Mouse (Mus musculus) thymus, adult 18-20 months (tissue): ENCODE data around the gene Pstk.
"Not testable (repeated sequence)": the region's sequence is repeated elsewhere in the genome, so short reads cannot be mapped to it uniquely, and the experiment has no call there.

Source experiments
- DNase-seq, 2 experiments: peaks; one replicate each; pipeline ENCODE4 v3.0.0; 2022; ENCODE audit warnings: mixed read lengths in 2 of 2

Pstk gene

DNA sequence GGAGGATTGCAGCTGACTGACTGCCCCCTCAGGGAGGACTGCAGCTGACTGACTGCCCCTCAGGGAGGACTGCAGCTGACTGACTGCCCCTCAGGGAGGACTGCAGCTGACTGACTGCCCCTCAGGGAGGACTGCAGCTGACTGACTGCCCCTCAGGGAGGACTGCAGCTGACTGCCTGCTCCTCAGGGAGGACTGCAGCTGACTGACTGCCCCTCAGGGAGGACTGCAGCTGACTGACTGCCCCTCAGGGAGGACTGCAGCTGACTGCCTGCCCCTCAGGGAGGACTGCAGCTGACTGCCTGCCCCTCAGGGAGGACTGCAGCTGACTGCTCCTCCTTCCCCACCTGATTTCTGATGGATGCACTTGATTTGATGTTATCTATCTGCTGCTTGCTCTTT lies 45.8 kb downstream of the Pstk start:
- DNase-seq, result not testable (repeated sequence)

DNA sequence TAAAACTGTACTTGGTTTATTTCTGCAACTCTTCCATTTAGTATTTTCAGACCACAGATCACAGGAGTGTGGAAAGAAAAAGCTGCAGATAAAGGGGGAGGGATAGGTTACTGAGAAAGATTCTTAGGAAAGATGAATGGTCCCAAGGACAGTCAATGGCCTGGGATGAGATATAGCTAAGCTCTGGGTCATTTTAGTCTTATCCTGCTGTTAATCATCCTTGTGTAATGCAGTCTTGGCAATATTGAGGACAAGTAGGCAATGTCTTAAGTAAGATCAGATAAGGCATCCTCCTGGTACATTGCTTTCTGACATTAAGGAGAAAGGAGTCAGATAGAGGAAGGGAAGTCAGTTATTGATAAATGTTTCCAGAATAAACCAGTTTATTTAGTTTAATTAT lies 46.7 kb downstream of the Pstk start:
- DNase-seq, result no peak

DNA sequence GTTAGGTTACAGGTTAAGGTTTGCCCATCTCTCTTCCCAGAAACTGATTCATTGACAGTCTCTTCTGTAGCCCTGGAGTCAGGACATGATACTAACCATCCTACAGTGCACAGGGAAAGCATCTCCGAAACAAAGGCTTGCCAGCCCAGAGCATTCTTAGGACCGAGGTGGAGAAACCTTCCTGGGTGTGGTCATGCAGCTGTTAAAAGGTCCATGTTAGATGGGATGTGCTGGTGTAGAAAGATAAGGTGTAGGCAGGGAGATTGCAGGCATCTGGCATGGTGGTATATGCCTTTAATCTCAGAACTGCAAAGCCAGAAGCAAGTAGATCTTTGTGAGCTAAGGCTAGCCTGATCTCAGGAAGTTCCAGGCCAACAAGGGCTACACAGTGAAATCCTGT lies 54.0 kb downstream of the Pstk start:
- DNase-seq, result no peak

DNA sequence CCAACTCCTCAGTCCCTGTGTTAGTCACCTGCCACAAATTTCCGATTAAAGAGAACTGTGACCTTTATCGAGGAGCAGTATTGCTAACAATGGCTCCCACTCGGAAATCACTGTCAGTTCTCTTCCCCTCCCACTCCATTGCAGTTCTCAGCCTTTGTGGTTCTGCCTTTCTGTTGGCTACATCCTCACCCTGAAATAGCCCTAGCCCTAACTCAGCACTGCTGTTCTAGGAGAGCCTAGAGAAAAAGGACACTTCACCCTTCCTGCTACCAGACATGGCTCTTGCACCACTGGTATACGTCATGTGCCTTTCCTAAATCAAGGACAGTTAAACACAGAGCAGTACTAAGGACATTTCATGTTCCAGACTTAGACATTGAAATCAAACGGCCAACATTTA lies 56.4 kb downstream of the Pstk start:
- DNase-seq, result no peak

DNA sequence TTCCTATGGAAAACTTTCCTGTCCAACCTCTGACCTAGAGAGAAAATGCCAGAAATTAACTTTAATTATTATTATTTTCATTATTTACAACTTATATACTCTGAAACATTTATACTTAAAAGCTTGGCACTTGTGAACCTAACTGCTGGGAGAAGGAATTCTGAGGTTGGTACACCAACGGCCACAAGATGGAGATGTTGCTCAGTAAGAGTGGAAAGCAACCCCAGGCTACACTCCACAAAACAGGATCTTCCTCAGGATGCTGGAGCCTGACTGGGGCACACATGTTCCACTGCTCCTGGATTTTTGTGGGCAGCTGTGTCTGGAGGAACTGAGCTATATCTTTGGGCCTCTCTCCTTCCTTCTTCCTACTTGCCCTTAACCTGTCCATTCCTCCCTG lies 61.3 kb downstream of the Pstk start:
- no peak for DNase-seq

DNA sequence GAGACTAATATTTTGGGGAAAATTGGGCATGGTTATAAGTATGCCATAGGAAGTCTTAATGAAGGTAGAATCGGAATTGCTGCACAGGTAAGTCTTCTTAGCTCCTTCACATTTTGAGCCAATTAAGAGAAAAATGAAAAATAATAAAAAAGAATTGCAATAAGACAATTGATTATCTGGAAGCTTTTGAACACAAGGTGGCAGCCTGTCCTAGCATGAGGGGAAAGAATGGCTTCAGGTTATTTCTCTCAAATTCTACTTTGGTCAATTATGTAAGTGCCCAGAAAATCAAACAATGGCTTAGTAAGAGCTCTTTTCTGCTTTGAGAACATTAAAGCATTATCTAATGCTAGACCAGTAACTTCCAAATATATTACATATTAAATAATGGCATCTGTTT lies 63.3 kb downstream of the Pstk start:
- DNase-seq, result no peak

DNA sequence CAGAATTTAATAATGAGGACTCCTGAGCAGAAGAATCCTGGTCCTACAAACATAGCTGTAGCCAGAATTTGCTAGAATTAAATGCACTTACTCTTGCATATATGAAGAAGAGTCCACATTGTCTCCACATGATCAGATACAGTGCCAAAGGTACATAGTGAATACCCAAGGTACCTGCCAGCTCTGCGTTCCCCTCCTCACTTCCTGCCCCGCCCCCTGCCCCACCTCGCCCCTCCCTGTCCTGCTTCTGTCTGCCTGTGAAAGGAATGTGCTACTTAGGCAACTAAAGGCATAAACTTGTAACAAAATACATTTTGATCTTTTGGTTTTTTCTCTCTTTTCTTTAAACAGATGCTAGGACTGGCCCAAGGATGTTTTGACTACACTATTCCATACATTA lies 66.1 kb downstream of the Pstk start:
- no peak for DNase-seq
